Mouse (Mus musculus) cerebellum, adult 9-11 months (tissue): ENCODE results near the gene Tbc1d17.
"Not testable (repeated sequence)": the region's sequence is repeated elsewhere in the genome, so short reads cannot be mapped to it uniquely, and the experiment has no call there.

ENCODE experiments used
- DNase-seq: peaks from one replicate; pipeline ENCODE4 v3.0.0; 2022

Tbc1d17 gene

DNA sequence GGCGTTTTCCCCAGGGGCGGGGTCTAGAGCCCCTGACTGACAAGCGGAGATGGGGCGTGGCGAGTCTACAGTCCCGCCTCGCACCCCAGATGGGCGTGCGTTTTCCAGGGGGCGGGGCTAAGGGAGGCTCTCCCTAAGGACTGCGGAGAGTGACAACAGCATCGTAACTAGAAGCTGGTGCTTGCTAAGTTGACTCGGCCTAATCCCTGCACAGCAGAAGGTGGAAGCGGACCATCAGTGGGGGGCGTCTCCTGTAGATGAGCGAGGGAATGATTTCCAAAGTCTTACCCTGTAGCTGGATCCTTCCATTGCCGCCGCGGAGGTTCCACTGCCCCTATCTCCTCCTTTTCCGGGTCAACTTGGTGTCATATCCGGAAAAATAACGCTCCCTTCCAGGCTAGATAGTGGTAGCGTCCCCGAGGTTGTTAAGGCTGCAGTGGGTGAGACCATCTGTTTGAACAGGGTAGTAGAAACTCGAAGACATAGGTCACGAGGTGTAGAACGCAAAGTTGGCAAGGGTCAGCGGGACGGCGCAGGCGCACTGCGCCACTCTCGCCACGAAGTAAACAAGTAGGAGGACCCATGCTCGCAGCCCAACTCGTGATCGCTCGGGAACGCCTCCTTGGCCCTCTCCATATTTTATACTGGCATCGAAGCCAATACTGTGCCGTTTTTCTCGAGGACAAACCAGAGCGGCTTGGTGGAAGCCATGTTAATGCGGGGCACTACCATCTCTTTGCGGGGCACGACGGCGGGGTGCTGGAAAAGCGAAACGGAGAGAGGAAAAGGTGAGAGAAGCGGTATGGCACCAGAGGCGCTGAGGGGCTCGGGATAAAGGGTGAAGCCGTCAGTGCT, at the start of gene Tbc1d17, which contains the start of gene Akt1s1:
Gene Tbc1d17 (minus strand): TSS at position 519 of the 855 bp plus-strand sequence.
Gene Akt1s1 (plus strand): TSS at position 431 of the 855 bp plus-strand sequence.
- peak; percentile 100 for DNase-seq

DNA sequence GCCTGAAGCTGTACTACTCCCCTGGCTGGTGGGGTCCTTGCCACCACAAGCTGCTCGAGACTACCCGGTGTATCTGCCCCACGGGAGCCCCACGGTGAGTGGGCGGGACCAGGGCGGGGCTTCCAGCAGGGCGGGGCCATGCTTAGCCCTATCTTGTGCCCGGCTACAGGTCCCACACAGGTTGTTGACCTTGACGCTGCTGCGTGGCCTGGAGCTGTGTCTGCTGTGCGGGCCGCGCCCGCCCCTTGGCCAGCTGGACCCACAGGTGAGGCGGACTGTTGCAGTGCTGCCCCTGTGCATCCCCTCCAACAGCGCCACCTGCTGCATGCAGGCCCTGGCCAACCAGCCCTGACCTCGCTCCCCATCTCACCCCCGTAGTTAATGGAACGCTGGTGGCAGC, 49.7 kb upstream of the Tbc1d17 start:
- peak; percentile 77 for DNase-seq

DNA sequence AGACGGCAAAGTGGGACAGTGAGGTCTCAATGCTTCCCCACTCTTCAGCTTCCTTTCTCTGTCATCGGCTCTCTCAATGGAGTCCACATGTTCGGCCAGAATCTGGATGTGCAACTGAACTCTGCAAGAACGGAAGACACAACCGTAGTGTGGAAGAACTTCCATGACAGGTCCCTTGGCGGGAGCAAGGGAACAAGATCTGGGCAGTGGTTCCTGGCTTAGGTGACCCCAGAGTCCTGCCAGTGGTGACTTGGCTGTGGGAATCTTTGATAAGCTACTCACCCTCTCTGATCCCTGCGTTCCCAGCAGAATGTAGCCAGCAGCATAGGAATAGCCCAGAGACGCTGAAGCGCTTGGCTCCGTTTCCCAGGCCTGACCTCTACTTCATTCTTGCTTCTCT, 47.6 kb upstream of the Tbc1d17 start:
- DNase-seq = peak; percentile 59

DNA sequence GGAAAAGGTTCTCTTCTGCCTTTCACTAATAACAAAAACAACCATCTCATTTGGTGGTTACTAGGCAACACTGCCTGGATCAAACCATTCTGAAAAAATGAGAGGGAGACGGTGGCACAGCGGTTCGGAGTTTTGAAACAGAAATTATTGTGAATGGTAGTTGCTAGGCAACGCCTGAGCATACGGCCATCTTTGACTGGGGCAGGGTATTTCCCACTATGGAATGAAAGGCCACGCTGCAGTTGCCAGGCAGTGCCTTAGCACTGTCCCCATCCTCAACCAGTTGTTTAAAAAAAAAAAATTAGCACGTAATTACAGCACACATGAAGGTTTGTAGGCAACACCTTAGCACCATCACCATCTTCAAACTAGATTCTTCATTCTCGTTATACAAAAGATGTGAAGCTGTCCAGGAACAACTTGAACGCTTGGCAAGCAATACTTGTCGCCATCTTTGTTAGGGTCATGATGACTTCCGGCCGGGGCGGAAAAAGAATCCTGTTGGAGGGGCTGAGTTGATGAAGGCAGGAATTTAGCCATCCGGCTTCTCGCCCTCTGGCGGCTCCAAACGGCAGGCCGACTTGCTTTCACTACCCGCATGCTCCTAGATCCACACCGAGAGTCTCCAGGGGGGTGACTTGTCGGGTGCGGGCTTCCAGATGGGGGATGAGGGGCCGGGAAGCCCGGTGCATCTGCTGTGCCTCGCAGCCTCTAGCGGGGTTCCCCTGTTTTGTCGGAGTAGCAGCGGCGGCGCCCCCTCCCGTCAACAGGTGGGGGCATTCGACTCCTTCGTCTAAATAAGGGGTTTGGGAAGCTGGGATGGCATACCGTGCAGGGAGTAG, 46.9 kb upstream of the Tbc1d17 start, which contains the start of gene Fuz:
Gene Fuz (plus strand): TSS at position 487 of the 842 bp plus-strand sequence.
- DNase-seq = peak; percentile 95

DNA sequence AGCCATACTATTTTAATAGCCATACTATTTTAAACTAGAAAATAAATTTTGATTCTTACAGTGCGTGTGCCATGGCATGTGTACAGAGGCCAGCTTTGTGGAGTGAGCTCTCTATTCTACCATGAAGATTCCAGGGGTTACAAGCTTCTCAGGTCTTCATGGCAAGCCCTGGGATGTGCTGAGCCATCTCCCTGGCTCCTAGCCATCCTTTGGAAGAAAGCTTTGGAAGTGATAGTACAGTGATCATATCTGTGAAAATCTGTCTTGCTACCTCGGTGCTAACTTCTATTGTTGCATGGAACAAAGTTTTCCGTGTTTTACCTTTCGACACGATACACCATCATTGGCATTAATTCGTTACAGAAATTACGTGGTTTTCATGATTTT, 46.3 kb upstream of the Tbc1d17 start:
- no peak for DNase-seq

DNA sequence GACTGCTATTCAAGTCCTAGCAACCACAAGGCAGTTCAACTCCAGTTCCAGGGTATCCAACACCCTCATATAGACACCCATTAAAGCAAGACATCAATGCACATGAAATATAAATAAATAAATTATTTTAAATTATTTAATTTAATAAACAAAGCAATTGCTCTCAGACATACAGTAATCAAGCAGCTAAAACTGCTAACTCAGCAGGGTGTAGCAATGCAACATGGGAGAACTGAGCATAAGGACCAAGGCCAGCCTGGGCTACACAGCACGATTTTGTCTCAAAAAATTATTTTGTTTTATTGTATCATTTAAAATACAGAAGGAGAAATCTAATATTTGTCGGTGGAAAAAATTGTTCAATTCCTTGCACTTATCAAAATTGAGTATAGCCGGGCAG, 45.3 kb upstream of the Tbc1d17 start:
- DNase-seq = no peak

GRCm38 (mm10) chr7:44893197-44893596, 44.3 kb upstream of the Tbc1d17 start:
- DNase-seq = no peak

- DNase-seq = peak; percentile 92
Measured at GRCm38 (mm10) chr7:44892276-44892921, 43.5 kb upstream of the Tbc1d17 start, which contains the start of gene Med25. TSS of gene Med25 (minus strand) at chr7:44892712.

DNA sequence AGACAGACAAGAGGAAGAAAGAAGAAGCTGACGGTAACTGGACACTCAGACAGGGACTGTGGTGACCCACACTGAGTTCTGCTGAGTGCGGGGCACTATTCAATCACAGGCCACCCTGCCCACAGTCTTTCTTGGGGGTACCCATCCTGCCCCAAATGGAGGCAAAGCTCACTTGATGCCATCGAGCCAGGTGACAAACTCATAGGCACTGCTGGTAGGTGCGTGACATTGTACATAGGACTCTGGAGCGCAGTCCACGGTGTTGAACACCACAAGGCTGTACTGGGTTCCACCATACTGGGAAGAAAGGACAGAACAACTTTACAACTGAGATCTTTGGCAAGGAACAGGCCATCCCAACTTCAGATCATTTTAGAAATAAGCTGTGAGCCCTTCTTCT, 42.7 kb upstream of the Tbc1d17 start:
- peak; percentile 58 for DNase-seq

- DNase-seq = peak; percentile 66
Measured at GRCm38 (mm10) chr7:44890737-44891136, 41.9 kb upstream of the Tbc1d17 start.

GRCm38 (mm10) chr7:44890180-44890579, 41.3 kb upstream of the Tbc1d17 start:
- no peak for DNase-seq

- DNase-seq = no peak
Measured at GRCm38 (mm10) chr7:44888256-44889105, 39.6 kb upstream of the Tbc1d17 start.

DNA sequence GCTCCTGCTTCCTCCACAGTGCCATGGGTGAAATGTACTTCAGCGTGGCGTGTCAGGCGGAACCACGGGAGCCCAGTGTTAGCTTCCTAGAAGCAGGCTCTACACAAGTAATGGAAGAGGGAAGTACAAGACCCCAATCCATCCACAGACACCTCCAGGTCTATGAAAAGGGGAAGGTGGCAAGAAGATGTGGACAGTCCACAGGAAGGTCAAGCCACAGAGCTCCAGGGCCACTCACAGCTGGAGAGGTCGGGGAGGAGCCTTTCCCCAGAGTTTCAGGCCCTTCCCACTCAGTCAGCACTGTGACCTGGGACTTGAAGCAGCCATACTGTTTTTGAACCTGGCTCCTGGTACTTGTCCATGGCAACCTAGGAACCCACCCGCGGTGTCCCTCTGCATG, 38.1 kb upstream of the Tbc1d17 start:
- no peak for DNase-seq

DNA sequence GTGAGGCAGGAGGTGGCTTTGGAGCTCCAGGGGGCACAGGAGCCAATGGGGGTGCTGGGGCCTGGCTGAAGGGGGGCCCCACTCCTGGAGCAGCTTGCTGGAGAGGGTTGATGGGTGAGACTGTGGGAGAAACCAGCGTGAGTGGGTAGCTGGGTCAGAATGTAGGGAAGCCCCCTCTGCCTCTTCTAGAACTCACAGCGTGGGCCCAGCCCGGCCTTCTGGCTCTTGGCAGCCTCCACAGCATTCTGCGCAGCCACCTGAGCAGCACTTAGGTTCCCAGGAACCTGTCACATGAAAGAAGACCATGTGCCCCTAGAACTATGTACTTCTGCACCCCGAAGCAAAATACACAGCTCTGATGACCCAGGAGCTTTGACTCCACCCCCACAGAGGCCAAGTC, 35.8 kb upstream of the Tbc1d17 start:
- DNase-seq = no peak

- DNase-seq = no peak
Measured at GRCm38 (mm10) chr7:44883036-44883435, 34.2 kb upstream of the Tbc1d17 start.

DNA sequence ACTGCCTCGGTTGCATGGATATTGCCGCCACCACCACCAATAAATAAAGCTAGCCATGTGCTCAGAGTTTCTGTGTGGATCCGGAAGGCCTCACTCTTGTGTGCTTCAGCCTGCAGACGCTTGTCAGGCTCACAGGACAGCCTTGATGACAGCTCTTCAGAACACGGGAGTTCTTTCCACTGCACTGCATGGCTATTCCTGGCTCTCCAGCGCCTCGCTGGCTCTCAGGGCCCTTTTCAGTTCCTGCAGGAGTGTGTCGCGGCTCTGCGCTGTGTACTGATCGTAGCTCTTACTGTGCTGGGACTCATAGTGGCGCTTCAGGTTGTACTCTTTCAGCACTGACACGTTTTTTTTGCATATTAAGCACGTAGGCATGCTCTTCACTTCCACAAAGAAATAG, 29.0 kb upstream of the Tbc1d17 start:
- no peak for DNase-seq

GRCm38 (mm10) chr7:44871774-44872173, 22.9 kb upstream of the Tbc1d17 start:
- not testable (repeated sequence) for DNase-seq

DNA sequence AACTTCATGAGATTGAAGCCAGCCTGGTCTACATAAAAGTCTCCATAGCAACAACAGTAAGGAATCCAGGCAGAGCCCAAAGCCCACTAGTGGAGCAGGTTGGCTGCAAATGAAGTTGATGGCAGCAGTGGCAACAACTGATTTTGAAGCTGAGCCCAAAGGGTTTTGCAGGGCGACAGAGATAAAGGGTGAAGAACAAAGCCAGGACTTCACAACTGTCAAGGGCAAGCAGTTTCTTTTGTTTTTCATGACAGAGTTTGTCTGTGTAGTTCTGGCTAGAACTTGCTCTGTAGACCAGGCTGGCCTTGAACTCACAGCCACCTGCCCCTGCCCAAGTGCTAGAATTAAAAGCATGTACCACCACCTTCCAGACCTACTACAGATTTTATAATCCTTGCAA, 22.3 kb upstream of the Tbc1d17 start:
- DNase-seq = no peak

- no peak for DNase-seq
Measured at GRCm38 (mm10) chr7:44870614-44871013, 21.7 kb upstream of the Tbc1d17 start.

GRCm38 (mm10) chr7:44869697-44870528, 21.0 kb upstream of the Tbc1d17 start, which contains the start of gene Ptov1:
TSS of gene Ptov1 (minus strand) at chr7:44869788.
- peak; percentile 99 for DNase-seq
